Mouse (Mus musculus): ENCODE data around the gene Irf2bpl. TPM values are rescaled to one million over a fixed set of nuclear protein-coding genes. Genes with fewer than 3 reads are reported as not detected.

Gene Irf2bpl
- total and polyA plus RNA-seq, 3 experiments, result 6.9 to 8.0 TPM; not detected in 1

- Histone ChIP-seq H3K79me2 (ENCODE audit: control insufficient read depth, insufficient read depth, low read length, poor library complexity) (no peaks in the 10 kb centered on the region), H3K27me3 (ENCODE audit: control insufficient read depth in 1 of 2, insufficient read depth in 2 of 2, low read length in 2 of 2) (0 out of 4 replicates have a peak, but pooled peaks cover 1 to 2% of the 10 kb centered on the region in 2 experiments), H3K4me1 (ENCODE audit: control insufficient read depth in 1 of 2, insufficient read depth in 2 of 2, low read length in 2 of 2) (peaks cover 4 to 7% of the 10 kb centered on the region in 2 experiments), H3K27ac (ENCODE audit: control insufficient read depth, low read depth, low read length) (no peak overlapping the region), H3K36me3 (ENCODE audit: control insufficient read depth in 1 of 2, insufficient read depth in 2 of 2, low read length in 2 of 2) (peaks cover 0 to 4% of the 10 kb centered on the region in 2 experiments; a peak in 1 of 4 replicates), H3K9ac (ENCODE audit: control insufficient read depth, low read depth, low read length, poor library complexity, severe bottlenecking) (no peak overlapping the region), H3K9me3 (replicated peaks; ENCODE audit: insufficient read depth, low read length) (no peaks in the 10 kb centered on the region), H3K4me3 (ENCODE audit: control insufficient read depth in 1 of 2, insufficient read depth in 1 of 2, low read depth in 2 of 2, low read length in 2 of 2) (no peak overlapping the region)
- no peak for DNase-seq (ENCODE audit: low read depth, low spot score)
- TF ChIP-seq TCF12 (IDR thresholded peaks at IDR 0.05; ENCODE audit: low read depth, low read length) (no peak), SIN3A (IDR thresholded peaks at IDR 0.05; ENCODE audit: low read length) (no peak), KAT2A (conservative IDR thresholded peaks at IDR 0.05; ENCODE audit: low read depth, low read length) (no peak), E2F4 (IDR thresholded peaks at IDR 0.05; ENCODE audit: borderline replicate concordance, low read depth, low read length) (no peak), CHD2 (IDR thresholded peaks at IDR 0.05; ENCODE audit: low read length) (no peak), GABPA (IDR thresholded peaks at IDR 0.05; ENCODE audit: low read depth, low read length) (no peak), NRF1 (IDR thresholded peaks at IDR 0.05; ENCODE audit: insufficient read depth, low read depth, low read length, poor library complexity, severe bottlenecking) (no peak), BHLHE40 (IDR thresholded peaks at IDR 0.05; ENCODE audit: borderline replicate concordance, low read depth, low read length) (no peak), EP300 (IDR thresholded peaks at IDR 0.05; ENCODE audit: low read depth in 1 of 2, low read length in 2 of 2) (no peak), MAFK (IDR thresholded peaks at IDR 0.05; ENCODE audit: borderline replicate concordance, low read depth, low read length) (no peak), ELF1 (IDR thresholded peaks at IDR 0.05; ENCODE audit: low read depth, low read length) (no peak), JUND (IDR thresholded peaks at IDR 0.05; ENCODE audit: low read depth, low read length) (no peak), MAX (IDR thresholded peaks at IDR 0.05; ENCODE audit: low read length) (no peak), MAZ (IDR thresholded peaks at IDR 0.05; ENCODE audit: low read depth, low read length) (no peak)
These were observed 41.6 kb downstream of the Irf2bpl start for GRCm38 (mm10) chr12:86842866-86843459.

GRCm38 (mm10) chr12:86840526-86840925, 44.1 kb downstream of the Irf2bpl start:
- Histone ChIP-seq H3K9me3 (replicated peaks; ENCODE audit: insufficient read depth, low read length) (no peaks in the 10 kb centered on the region), H3K4me1 (ENCODE audit: control insufficient read depth in 1 of 2, insufficient read depth in 2 of 2, low read length in 2 of 2) (peaks cover 13 to 16% of the 10 kb centered on the region in 2 experiments), H3K27ac (ENCODE audit: control insufficient read depth, low read depth, low read length) (no peak overlapping the region), H3K9ac (ENCODE audit: control insufficient read depth, low read depth, low read length, poor library complexity, severe bottlenecking) (no peak overlapping the region), H3K27me3 (ENCODE audit: control insufficient read depth in 1 of 2, insufficient read depth in 2 of 2, low read length in 2 of 2) (no peaks in the 10 kb centered on the region), H3K36me3 (ENCODE audit: control insufficient read depth in 1 of 2, insufficient read depth in 2 of 2, low read length in 2 of 2) (peaks cover 0 to 15% of the 10 kb centered on the region in 2 experiments; a peak in 2 of 4 replicates), H3K4me3 (ENCODE audit: control insufficient read depth in 1 of 2, insufficient read depth in 1 of 2, low read depth in 2 of 2, low read length in 2 of 2) (no peak overlapping the region), H3K79me2 (ENCODE audit: control insufficient read depth, insufficient read depth, low read length, poor library complexity) (no peaks in the 10 kb centered on the region)
- no peak for TF ChIP-seq JUND (IDR thresholded peaks at IDR 0.05; ENCODE audit: low read depth, low read length)
- TF ChIP-seq POLR2AphosphoS2 (IDR thresholded peaks at IDR 0.05; ENCODE audit: low read length), result no peak
- no peak for TF ChIP-seq USF2 (IDR thresholded peaks at IDR 0.05; ENCODE audit: borderline replicate concordance in 1 of 2, insufficient read depth in 1 of 2, low read depth in 1 of 2, low read length in 2 of 2)
- no peak for TF ChIP-seq TAL1 (IDR thresholded peaks at IDR 0.05; ENCODE audit: low read length)
- TF ChIP-seq MXI1 (IDR thresholded peaks at IDR 0.05; ENCODE audit: low read depth, low read length), result no peak
- TF ChIP-seq BHLHE40 (IDR thresholded peaks at IDR 0.05; ENCODE audit: borderline replicate concordance, low read depth, low read length), result no peak
- TF ChIP-seq ZC3H11A (IDR thresholded peaks at IDR 0.05; ENCODE audit: low read depth, low read length), result no peak
- no peak for TF ChIP-seq CHD2 (IDR thresholded peaks at IDR 0.05; ENCODE audit: low read length)
- TF ChIP-seq HCFC1 (IDR thresholded peaks at IDR 0.05; ENCODE audit: low read depth, low read length), result no peak
- TF ChIP-seq NELFE (IDR thresholded peaks at IDR 0.05; ENCODE audit: low read depth, low read length), result no peak
- TF ChIP-seq POLR2AphosphoS5 (IDR thresholded peaks at IDR 0.05; ENCODE audit: borderline replicate concordance, low read depth, low read length), result no peak
- TF ChIP-seq MAFK (IDR thresholded peaks at IDR 0.05; ENCODE audit: borderline replicate concordance, low read depth, low read length), result no peak
- TF ChIP-seq MAZ (IDR thresholded peaks at IDR 0.05; ENCODE audit: low read depth, low read length), result no peak
- no peak for TF ChIP-seq SMC3 (IDR thresholded peaks at IDR 0.05; ENCODE audit: low read depth, low read length)
- no peak for TF ChIP-seq MYC (IDR thresholded peaks at IDR 0.05; ENCODE audit: low read depth, low read length)
- DNase-seq (ENCODE audit: low read depth, low spot score), result no peak

Data from MEL (cell line).